19 mouse cellular contexts compared by ENCODE assay signal in genomic region chr13:95943919-95944318, GRCm38 (mm10).
"Had no signal": no experiment of that assay in that cellular context is flagged by ENCODE, and none has a peak within 500 bp of the region (broad histone marks: within the 10 kb centered on the region; RNA-seq: fewer than 3 reads in every experiment).

No protein-coding gene starts in this region.

- ATAC-seq: midbrain, embryonic 15.5 days had no signal

- H3K4me3 ChIP-seq: left cerebral cortex, adult 2 months; liver, embryonic 13.5 days; megakaryocyte, embryonic 14.5 days; midbrain, embryonic 10.5 days; midbrain, embryonic 15.5 days; myocyte; neural tube, embryonic 13.5 days; stomach, embryonic 15.5 days had no signal

- H3K27ac ChIP-seq: left cerebral cortex, adult 2 months; liver, embryonic 13.5 days; midbrain, embryonic 15.5 days; neural tube, embryonic 13.5 days; stomach, embryonic 15.5 days had no signal

- DNase-seq: kidney, adult 18-20 months; kidney, adult 9 months; kidney, postnatal 14 days; kidney, postnatal 4 days; layer of hippocampus, postnatal 36 days; liver, embryonic 13.5 days; lung, adult 2 months; lung, postnatal 14 days; lung, postnatal 4 days; retina, postnatal 1 day; right cerebral cortex, postnatal 25 days; spleen, adult 18-20 months had no signal
